Mouse (Mus musculus) megakaryocyte, embryonic 14.5 days (primary cell): ENCODE data around the gene Cldn7.

Experiments
- FLI1 ChIP-seq: IDR thresholded peaks from 2 replicates; pipeline ENCODE4 v1.6.1; 2012; ENCODE audit warnings: low read length, inconsistent platforms, mixed read lengths
- GATA1 ChIP-seq: IDR thresholded peaks from 3 replicates; pipeline ENCODE4 v1.6.1; 2012; ENCODE audit warnings: mixed read lengths, low read length, inconsistent platforms, borderline replicate concordance

- no peak for TF ChIP-seq GATA1
- TF ChIP-seq FLI1, result no peak
Measured at GRCm38 (mm10) chr11:69934681-69935080, 29.9 kb upstream of the Cldn7 start.
